Mouse (Mus musculus): ENCODE measurements around the gene 5031439G07Rik. TPM values are rescaled to one million over a fixed set of nuclear protein-coding genes. Genes with fewer than 3 reads are reported as not detected.
A peak's percentile ranks its signal among the peaks of the same experiment; 100 is the strongest.
"Not testable (repeated sequence)": the region's sequence is repeated elsewhere in the genome, so short reads cannot be mapped to it uniquely, and the experiment has no call there.

5031439G07Rik gene
- total RNA-seq (2021), result 100 to 1,000 TPM; 134 to 161 TPM

GRCm38 (mm10) chr15:84987874-84988825 lies at the start of gene 5031439G07Rik:
5031439G07Rik (minus strand) TSS chr15:84988551.
- intact Hi-C loops (cut with DNase I), result no loop called here
- peak; percentile 93 for DNase-seq

GRCm38 (mm10) chr15:85037343-85037690 lies 49.0 kb upstream of the 5031439G07Rik start:
- intact Hi-C loops (cut with DNase I), result no loop called here
- no peak for DNase-seq

GRCm38 (mm10) chr15:85036566-85037342 lies 48.4 kb upstream of the 5031439G07Rik start:
- intact Hi-C loops (cut with DNase I), result no loop called here
- peak; percentile 98 for DNase-seq

GRCm38 (mm10) chr15:85033916-85034315 lies 45.6 kb upstream of the 5031439G07Rik start:
- DNase-seq; intact Hi-C loops (cut with DNase I): not testable (repeated sequence)

GRCm38 (mm10) chr15:85031866-85032265 lies 43.5 kb upstream of the 5031439G07Rik start:
- DNase-seq, result peak; percentile 73
- intact Hi-C loops (cut with DNase I), result no loop called here

GRCm38 (mm10) chr15:85030643-85031042 lies 42.3 kb upstream of the 5031439G07Rik start:
- intact Hi-C loops (cut with DNase I); DNase-seq: not testable (repeated sequence)

- intact Hi-C loops (cut with DNase I); DNase-seq: not testable (repeated sequence)
These were observed 40.3 kb upstream of the 5031439G07Rik start, which contains the start of gene Fam118a for GRCm38 (mm10) chr15:85028648-85029047. Fam118a (plus strand) TSS chr15:85028948.

GRCm38 (mm10) chr15:85027740-85028139 lies 39.4 kb upstream of the 5031439G07Rik start:
- no peak for DNase-seq
- intact Hi-C loops (cut with DNase I), result no loop called here

GRCm38 (mm10) chr15:85026197-85026596 lies 37.8 kb upstream of the 5031439G07Rik start:
- no peak for DNase-seq
- intact Hi-C loops (cut with DNase I), result no loop called here

- intact Hi-C loops (cut with DNase I), result no loop called here
- DNase-seq, result no peak
These were observed 33.9 kb upstream of the 5031439G07Rik start for GRCm38 (mm10) chr15:85022211-85022610.

- DNase-seq, result no peak
- intact Hi-C loops (cut with DNase I), result no loop called here
These were observed 28.8 kb upstream of the 5031439G07Rik start, which contains the start of gene Upk3a for GRCm38 (mm10) chr15:85016951-85017664. Upk3a (plus strand) TSS chr15:85017141.

GRCm38 (mm10) chr15:85015771-85016170 lies 27.4 kb upstream of the 5031439G07Rik start:
- no peak for DNase-seq
- intact Hi-C loops (cut with DNase I), result no loop called here

- no peak for DNase-seq
- intact Hi-C loops (cut with DNase I), result no loop called here
These were observed 24.3 kb upstream of the 5031439G07Rik start for GRCm38 (mm10) chr15:85012662-85013054.

- no peak for DNase-seq
These were observed 23.7 kb upstream of the 5031439G07Rik start for GRCm38 (mm10) chr15:85011895-85012661.

GRCm38 (mm10) chr15:85009666-85010065 lies 21.3 kb upstream of the 5031439G07Rik start:
- no peak for DNase-seq
- intact Hi-C loops (cut with DNase I), result no loop called here

More at GRCm38 (mm10) chr15:85011895-85012661, 23.7 kb upstream of the 5031439G07Rik start:
- intact Hi-C loops (cut with DNase I), result no loop called here

- peak; percentile 80 for DNase-seq
- intact Hi-C loops (cut with DNase I), result loop anchor here (2.0 to 5.0 kb wide), 2 partner anchors 41 to 68 kb away; no protein-coding TSS in a partner anchor
These were observed 12.9 kb upstream of the 5031439G07Rik start for GRCm38 (mm10) chr15:85000984-85001982.

- DNase-seq, result no peak
- intact Hi-C loops (cut with DNase I), result loop anchor here (2.0 to 5.0 kb wide), 2 partner anchors 42 to 69 kb away; no protein-coding TSS in a partner anchor
These were observed 11.6 kb upstream of the 5031439G07Rik start for GRCm38 (mm10) chr15:84999911-85000310.

- DNase-seq, result no peak
These were observed 9.6 kb upstream of the 5031439G07Rik start for GRCm38 (mm10) chr15:84997768-84998454.

More at GRCm38 (mm10) chr15:84997768-84998454, 9.6 kb upstream of the 5031439G07Rik start:
- intact Hi-C loops (cut with DNase I), result no loop called here

Data from left cerebral cortex, postnatal 4 days (tissue).